Mouse (Mus musculus) kidney, postnatal 0 days (tissue): ENCODE results near the gene Nr1i3. TPM values are rescaled to one million over a fixed set of nuclear protein-coding genes. Genes with fewer than 3 reads are reported as not detected.

ENCODE experiments used
- ATAC-seq: fragments of 200-750 bp; cut with Nextera tagmentation; replicated peaks from 2 replicates; pipeline ENCODE4 v1.8.0; 2017; ENCODE audit warnings: low read depth, moderate number of reproducible peaks, moderate TSS enrichment, moderate library complexity; ENCODE audit not compliant: low FRiP score
- DNase-seq: peaks from one replicate; pipeline ENCODE4 v3.0.0-alpha.2; 2016; ENCODE audit warnings: low spot score
- H3K27ac ChIP-seq: fragments of 300-500 bp; sonication (generic); 2 replicates; pipeline ENCODE4 v1.5.1; 2014; ENCODE audit warnings: mild to moderate bottlenecking
- H3K27me3 ChIP-seq: fragments of 300-500 bp; sonication (generic); 2 replicates; pipeline ENCODE4 v1.6.1; 2014; ENCODE audit warnings: low read length, mixed read lengths; ENCODE audit not compliant: insufficient read depth
- H3K36me3 ChIP-seq: fragments of 300-500 bp; sonication (generic); 2 replicates; pipeline ENCODE4 v1.6.1; 2014; ENCODE audit warnings: low read length, mixed read lengths; ENCODE audit not compliant: insufficient read depth
- H3K4me1 ChIP-seq: fragments of 300-500 bp; sonication (generic); replicated peaks from 2 replicates; pipeline ENCODE4 v1.6.1; 2014; ENCODE audit warnings: antibody characterized with exemption, low read length, mixed read lengths; ENCODE audit not compliant: insufficient read depth
- H3K4me2 ChIP-seq: fragments of 300-500 bp; sonication (generic); 2 replicates; pipeline ENCODE4 v1.6.1; 2014; ENCODE audit warnings: mild to moderate bottlenecking, low read length, moderate library complexity, mixed read lengths
- H3K4me3 ChIP-seq: fragments of 300-500 bp; sonication (generic); replicated peaks from 2 replicates; pipeline ENCODE4 v1.5.1; 2014; ENCODE audit warnings: low read depth, low read length
- H3K9ac ChIP-seq: fragments of 300-500 bp; sonication (generic); 2 replicates; pipeline ENCODE4 v1.6.1; 2014; ENCODE audit warnings: low read depth, low read length
- H3K9me3 ChIP-seq: fragments of 300-500 bp; sonication (generic); replicated peaks from 2 replicates; pipeline ENCODE4 v1.6.1; 2016; ENCODE audit warnings: low read length, inconsistent platforms, mixed read lengths
- CTCF ChIP-seq: IDR thresholded peaks from 2 replicates; pipeline ENCODE4 v1.5.1; 2016; ENCODE audit warnings: antibody characterized with exemption, low read depth, mild to moderate bottlenecking, moderate library complexity
- WGBS: fragments of 180-500 bp; shearing (Covaris S2); extraction: QIAGEN DNeasy Blood & Tissue Kit; methylation state at CpG from one replicate; pipeline ENCODE4 v1.1.7; 2014; 5-methylcytosine and 5-hydroxymethylcytosine counted together
- polyA plus RNA-seq: library from polyadenylated mRNA; unstranded; fragments of >200 nt; fragmentation: Nextera tagmentation; extraction: Ambion mirVana; gene quantifications from 2 replicates; pipeline ENCODE4 v1.2.1, GENCODE M21; 2015

The Nr1i3 gene
- polyA plus RNA-seq, 1 experiment from 2014 or later, result 1.7 TPM

DNA sequence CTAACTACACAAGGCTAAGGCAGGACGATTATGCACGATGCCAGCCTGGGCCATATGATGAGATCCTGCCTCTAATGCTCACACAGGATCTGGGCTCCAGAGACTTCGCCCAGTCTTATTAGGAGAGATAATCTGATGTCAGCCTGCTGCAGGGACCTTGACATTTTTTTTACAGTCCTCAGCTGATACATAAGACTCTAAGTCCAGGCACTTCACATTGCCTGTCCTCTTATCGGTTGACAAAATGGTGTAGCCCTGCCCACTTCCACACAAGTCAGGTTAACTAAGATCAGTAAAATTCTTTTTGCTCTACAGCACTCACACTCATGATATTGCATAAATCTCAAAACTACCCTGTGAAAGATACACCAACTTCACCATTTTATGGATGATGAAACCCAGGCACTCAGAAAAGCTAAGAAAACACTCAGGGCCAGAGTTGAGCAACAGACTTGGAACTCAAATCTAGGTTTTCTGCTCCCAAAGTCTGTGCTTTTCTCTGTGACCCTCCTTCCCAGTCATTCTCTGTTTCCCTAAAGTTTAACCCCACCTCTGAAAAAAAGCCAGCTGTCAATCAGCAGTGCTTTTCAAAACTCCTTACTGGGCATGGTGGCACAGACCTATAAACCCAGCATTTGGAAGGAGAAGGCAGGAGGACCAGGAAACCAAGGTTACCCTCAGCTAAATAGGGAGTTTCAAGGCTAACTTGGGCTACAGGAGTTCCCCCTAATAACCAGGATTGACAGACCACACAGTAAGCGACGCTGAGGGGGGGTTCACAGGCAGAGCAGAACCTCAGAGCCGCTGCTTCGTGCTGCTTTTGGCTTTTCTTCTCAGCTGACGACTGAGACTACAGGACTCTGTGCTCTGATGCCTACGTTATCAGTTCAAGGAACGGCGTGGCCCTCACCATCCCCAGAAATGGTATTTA lies 19.3 kb downstream of the Nr1i3 start:
- no peak for ATAC-seq

GRCm38 (mm10) chr1:171234126-171234525 lies 20.4 kb downstream of the Nr1i3 start, which contains the start of gene Fcer1g:
Gene Fcer1g, minus strand, starts transcription at chr1:171234365.
- Histone ChIP-seq H3K4me3 (no peak within 1 kb of the TSS), H3K4me1 (0 out of 2 replicates have a peak, but pooled peaks cover 3% of the 10 kb centered on the region), H3K36me3 (peaks cover 49% of the 10 kb centered on the region), H3K4me2 (no peak within 1 kb of the TSS), H3K27ac (peak within 1 kb of the TSS; percentile 50; the same call in 1 of the 2 replicates), H3K9ac (no peak within 1 kb of the TSS), H3K9me3 (no peaks in the 10 kb centered on the region), H3K27me3 (no peaks in the 10 kb centered on the region)
- no peak for TF ChIP-seq CTCF
- 84% methylated on average over 14 of the region's 14 CpGs for WGBS
- DNase-seq, result no peak
- ATAC-seq, result no peak

More for the DNA sequence above, 19.3 kb downstream of the Nr1i3 start:
- 84% methylated on average over 12 of the region's 12 CpGs for WGBS
- H3K4me1 ChIP-seq, result 0 out of 2 replicates have a peak, but pooled peaks cover 3% of the 10 kb centered on the region
- H3K27me3 ChIP-seq, result no peaks in the 10 kb centered on the region
- peak overlapping the region; percentile 50; the same call in 1 of the 2 replicates for H3K27ac ChIP-seq
- peaks cover 40% of the 10 kb centered on the region for H3K36me3 ChIP-seq
- H3K9ac ChIP-seq, result no peak overlapping the region
- no peak for TF ChIP-seq CTCF
- no peak overlapping the region for H3K4me2 ChIP-seq
- no peaks in the 10 kb centered on the region for H3K9me3 ChIP-seq
- no peak for DNase-seq
- H3K4me3 ChIP-seq, result no peak overlapping the region

DNA sequence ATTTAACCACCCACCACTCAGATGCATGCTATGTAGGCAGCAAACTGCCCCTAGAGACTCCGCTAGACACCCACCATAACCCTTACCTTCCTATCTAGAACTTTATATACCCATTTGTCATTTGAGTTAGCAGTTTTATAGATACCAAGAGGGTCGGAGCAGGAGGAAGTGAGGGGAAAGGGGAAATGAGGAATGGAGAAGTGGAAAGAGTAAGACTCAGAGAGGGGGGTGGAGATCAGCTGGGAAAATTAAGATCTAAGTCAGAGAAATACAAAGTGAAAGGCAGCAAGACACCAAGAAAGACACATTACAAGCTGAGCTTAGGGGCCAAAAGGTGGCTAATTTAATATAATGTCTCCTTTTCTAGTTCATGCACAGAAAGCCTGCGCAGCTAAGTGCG lies 20.8 kb downstream of the Nr1i3 start:
- no peak for ATAC-seq
- DNase-seq, result no peak
- WGBS, result 81% methylated on average over 4 of the region's 4 CpGs
- H3K4me2 ChIP-seq, result no peak overlapping the region
- TF ChIP-seq CTCF, result no peak
- H3K9me3 ChIP-seq, result no peaks in the 10 kb centered on the region
- H3K9ac ChIP-seq, result no peak overlapping the region
- H3K36me3 ChIP-seq, result peaks cover 52% of the 10 kb centered on the region
- no peak overlapping the region for H3K27ac ChIP-seq
- no peak overlapping the region for H3K4me3 ChIP-seq
- no peaks in the 10 kb centered on the region for H3K27me3 ChIP-seq
- H3K4me1 ChIP-seq, result 0 out of 2 replicates have a peak, but pooled peaks cover 3% of the 10 kb centered on the region

DNA sequence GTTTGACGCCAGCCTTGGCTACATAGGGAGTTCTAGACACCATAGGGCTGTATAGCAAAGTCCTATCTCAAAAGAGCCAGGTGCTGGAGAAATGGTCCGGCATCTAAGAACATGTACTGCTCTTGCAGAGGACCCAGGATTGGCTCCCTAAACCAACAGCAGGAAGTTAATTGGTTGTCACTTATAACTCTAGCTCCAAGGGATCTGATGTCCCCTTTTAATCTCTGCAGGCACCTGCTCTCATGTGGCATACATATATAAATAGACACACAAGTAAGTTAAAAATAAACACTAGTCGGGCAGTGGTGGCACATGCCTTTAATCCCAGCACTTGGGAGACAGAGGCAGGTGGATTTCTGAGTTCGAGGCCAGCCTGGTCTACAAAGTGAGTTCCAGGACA lies 22.0 kb downstream of the Nr1i3 start:
- no peak for ATAC-seq
- H3K4me1 ChIP-seq, result 0 out of 2 replicates have a peak, but pooled peaks cover 4% of the 10 kb centered on the region
- H3K36me3 ChIP-seq, result peaks cover 56% of the 10 kb centered on the region
- no peak overlapping the region for H3K4me2 ChIP-seq
- WGBS, result 85% methylated on average over 4 of the region's 4 CpGs
- H3K27me3 ChIP-seq, result no peaks in the 10 kb centered on the region
- no peak overlapping the region for H3K9ac ChIP-seq
- H3K27ac ChIP-seq, result no peak overlapping the region
- DNase-seq, result no peak
- no peaks in the 10 kb centered on the region for H3K9me3 ChIP-seq
- H3K4me3 ChIP-seq, result no peak overlapping the region
- TF ChIP-seq CTCF, result no peak

- 0 out of 2 replicates have a peak, but pooled peaks cover 3% of the 10 kb centered on the region for H3K4me1 ChIP-seq
- WGBS, result 73% methylated on average over 6 of the region's 6 CpGs
Observed at GRCm38 (mm10) chr1:171237438-171237837, 23.7 kb downstream of the Nr1i3 start.

GRCm38 (mm10) chr1:171238463-171238862 lies 24.7 kb downstream of the Nr1i3 start:
- 67% methylated on average over 14 of the region's 14 CpGs for WGBS
- Histone ChIP-seq H3K27me3 (no peaks in the 10 kb centered on the region), H3K4me2 (no peak overlapping the region), H3K36me3 (peaks cover 75% of the 10 kb centered on the region), H3K4me1 (0 out of 2 replicates have a peak, but pooled peaks cover 3% of the 10 kb centered on the region), H3K27ac (no peak overlapping the region), H3K9me3 (no peaks in the 10 kb centered on the region), H3K4me3 (no peak overlapping the region), H3K9ac (no peak overlapping the region)
- peak; percentile 84 for TF ChIP-seq CTCF
- DNase-seq (peak; percentile 54), ATAC-seq (no peak)

More at GRCm38 (mm10) chr1:171237438-171237837, 23.7 kb downstream of the Nr1i3 start:
- H3K27me3 ChIP-seq, result no peaks in the 10 kb centered on the region
- H3K4me3 ChIP-seq, result no peak overlapping the region
- no peak overlapping the region for H3K4me2 ChIP-seq
- no peak for TF ChIP-seq CTCF
- H3K9me3 ChIP-seq, result no peaks in the 10 kb centered on the region
- H3K27ac ChIP-seq, result no peak overlapping the region
- H3K36me3 ChIP-seq, result peaks cover 67% of the 10 kb centered on the region
- H3K9ac ChIP-seq, result no peak overlapping the region
- no peak for ATAC-seq
- no peak for DNase-seq
